Mouse (Mus musculus) telencephalon, adult 2 months (tissue): ENCODE results near the gene Depdc5.
A peak's percentile ranks its signal among the peaks of the same experiment; 100 is the strongest.
"Not testable (repeated sequence)": the region's sequence is repeated elsewhere in the genome, so short reads cannot be mapped to it uniquely, and the experiment has no call there.

ENCODE experiments used
- DNase-seq: peaks from one replicate; pipeline ENCODE4 v3.0.0-alpha.2; 2011; ENCODE audit warnings: low read depth, low spot score

The Depdc5 gene

DNA sequence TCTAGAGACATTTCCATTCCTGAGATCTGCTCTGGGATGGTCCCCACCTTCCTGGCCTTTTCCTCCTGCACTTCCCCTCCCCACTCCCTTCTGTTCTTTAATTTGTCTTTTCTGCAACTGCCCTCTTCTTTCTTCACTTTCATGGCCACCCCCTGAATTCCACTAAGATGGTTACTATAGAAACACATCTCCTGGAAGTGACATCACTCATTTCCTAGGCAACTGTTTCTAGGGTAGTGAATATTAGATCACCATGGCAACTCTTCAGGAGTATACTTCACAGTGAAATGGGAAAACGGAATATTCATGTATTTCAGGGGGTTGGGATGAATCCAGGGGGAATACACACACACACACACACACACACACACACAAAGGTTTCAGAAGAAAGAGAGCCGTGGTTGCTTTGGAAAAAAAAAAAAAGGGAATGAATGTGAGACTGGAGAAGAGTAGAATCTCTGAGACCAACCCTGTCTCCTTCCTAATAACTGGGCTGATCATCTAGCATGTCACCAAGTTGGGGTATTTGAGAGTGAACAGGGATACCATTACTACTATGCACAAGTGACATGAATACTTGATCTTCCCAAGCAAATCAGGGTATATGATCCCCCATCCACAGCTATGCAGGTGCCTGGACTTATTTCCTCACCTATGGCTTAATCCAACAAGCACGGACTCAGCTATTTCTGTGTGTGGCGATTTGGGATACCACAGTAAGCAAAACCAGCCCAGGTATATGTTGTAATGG is 167.1 kb downstream of the Depdc5 start:
- peak; percentile 89 for DNase-seq

- DNase-seq: no peak
Measured at GRCm38 (mm10) chr5:33032036-33032773, 168.7 kb downstream of the Depdc5 start.

GRCm38 (mm10) chr5:33033121-33033520 is 169.6 kb downstream of the Depdc5 start:
- peak; percentile 57 for DNase-seq

- DNase-seq: not testable (repeated sequence)
Measured at GRCm38 (mm10) chr5:33033633-33034032, 170.1 kb downstream of the Depdc5 start.

DNA sequence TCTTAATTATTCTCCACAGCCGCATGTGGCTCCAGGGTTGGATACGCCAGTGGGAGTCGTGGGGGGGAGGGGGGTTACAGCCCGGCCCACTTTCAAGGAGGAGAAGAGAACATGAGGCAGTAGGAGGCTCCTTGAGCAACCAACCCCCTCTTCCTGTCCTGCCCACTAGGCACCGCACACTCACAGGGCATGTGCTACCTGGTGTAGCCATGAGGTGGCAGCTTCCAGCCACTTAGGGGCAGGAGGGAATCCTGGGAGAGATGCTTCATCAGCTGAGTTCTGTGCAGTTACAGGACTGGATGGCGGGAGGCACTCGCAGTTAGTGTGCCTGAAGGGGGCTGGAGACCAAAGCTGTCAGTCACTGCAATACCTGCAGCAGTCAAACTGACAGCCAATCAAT is 170.6 kb downstream of the Depdc5 start:
- no peak for DNase-seq

DNA sequence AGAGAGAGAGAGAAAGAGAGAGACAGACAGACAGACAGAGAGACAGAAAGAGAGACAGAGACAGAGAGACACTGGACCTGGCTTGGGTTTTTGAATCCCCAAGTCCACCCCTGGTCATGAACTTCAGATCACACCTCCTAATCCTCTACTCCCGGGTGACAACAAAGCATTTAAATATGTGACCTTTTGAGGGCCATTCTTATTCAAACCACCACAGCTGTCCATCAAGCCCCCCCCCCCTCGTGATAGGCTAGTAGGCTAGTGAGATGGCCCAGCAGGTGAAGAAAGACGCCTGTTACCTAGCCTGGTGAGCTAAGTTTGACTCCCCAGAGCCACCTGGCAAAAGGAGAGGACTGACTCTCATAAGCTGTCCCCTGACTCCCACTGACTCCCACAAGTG is 171.4 kb downstream of the Depdc5 start:
- DNase-seq: no peak

GRCm38 (mm10) chr5:33038656-33039509 is 175.4 kb downstream of the Depdc5 start:
- DNase-seq: no peak

DNA sequence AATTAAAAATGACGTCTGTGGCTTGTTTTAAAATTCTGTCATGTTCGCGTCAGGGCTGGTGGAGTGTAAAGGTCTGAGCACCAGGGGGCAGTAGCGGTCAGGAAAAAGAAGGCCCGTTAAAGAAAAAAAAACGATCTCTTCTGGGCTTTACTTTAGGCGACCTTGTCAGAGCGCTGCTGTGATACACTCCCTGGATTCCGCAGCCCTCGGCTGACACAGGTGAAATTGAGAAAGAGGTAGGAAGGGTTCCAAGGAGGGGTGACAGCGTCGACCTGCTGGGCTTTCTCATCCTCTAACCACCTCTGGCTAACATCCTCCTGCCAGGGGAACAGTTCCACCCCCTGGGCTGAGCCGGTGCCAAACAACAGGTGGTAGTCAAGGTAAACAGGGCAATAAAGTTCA is 176.0 kb downstream of the Depdc5 start:
- no peak for DNase-seq

- not testable (repeated sequence) for DNase-seq
Measured at GRCm38 (mm10) chr5:33040735-33041134, 177.2 kb downstream of the Depdc5 start.

DNA sequence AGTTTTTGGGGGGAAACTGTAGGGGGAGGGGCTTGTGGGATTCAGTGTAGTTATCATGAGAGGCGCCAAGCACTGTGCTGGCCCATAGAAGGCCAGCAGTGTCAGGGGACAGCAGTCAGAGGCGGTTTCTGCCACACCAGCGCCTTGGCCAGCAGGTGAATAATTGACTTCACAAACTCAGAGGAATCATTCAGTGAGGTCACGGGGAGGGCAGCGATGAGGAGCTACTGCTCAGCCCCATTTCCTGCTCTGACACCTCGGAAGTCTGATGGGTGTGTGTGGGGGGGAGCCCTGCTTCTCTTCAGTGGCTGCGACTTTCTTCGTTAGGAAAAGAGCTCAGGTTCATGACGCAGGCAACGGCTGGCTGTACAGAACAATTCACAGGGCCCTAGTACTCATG is 179.9 kb downstream of the Depdc5 start:
- DNase-seq: no peak
